Mouse (Mus musculus): Measurements from ENCODE around the gene Rgs10. TPM values are rescaled to one million over a fixed set of nuclear protein-coding genes. Genes with fewer than 3 reads are reported as not detected.
A peak's percentile ranks its signal among the peaks of the same experiment; 100 is the strongest.

Rgs10 gene
- polyA plus RNA-seq, 1 experiment from 2014 or later, result 24.0 TPM

DNA sequence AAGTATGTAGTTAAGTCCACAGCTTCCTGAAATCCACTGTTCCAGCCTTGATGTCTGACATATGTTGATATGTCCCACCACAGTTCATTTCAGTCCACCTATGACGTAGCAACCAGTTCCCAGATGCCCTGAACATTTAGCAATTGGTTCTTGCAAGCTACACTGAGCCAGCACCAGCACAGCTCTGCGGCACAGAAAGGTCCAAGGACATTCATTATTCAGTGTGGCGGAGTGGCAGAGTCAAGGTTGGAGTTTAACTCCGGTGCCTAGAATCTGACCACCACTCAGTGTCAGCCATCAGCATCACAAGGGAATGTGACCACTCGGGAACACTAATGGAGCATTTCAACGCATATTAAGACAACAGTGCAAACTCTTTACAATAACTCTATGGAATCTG lies 1.9 kb downstream of the Rgs10 start:
- 56% methylated on average over 6 of the region's 6 CpGs for WGBS

DNA sequence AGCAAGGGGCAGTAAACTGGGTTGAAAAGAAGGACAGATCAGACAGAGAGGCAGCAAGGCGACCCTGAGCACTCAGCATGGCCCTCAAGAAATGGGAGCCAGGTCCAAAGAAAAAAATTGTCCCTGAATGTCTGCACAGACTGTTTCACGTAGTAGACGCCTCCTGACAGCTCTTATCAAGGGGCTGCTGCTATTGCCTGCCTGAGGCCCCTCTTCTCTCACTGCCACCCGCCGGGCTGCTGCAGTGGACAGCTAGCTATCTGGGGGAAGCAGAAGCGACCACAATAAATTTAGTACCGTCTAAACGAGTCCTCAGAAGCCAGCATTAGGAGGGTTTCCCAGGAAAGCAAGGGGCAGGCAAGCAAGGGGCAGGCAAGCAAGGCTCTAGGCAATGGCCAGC lies 4.1 kb downstream of the Rgs10 start:
- Histone ChIP-seq H3K36me3 (ENCODE audit: control insufficient read depth, insufficient read depth, low read length) (no peaks in the 10 kb centered on the region), H3K4me2 (ENCODE audit: low read depth, low read length) (no peak overlapping the region), H3K4me1 (ENCODE audit: control insufficient read depth, insufficient read depth, low read length) (peaks cover 7% of the 10 kb centered on the region), H3K27me3 (ENCODE audit: control insufficient read depth, insufficient read depth, low read length) (peaks cover 27% of the 10 kb centered on the region), H3K9me3 (replicated peaks; ENCODE audit: control insufficient read depth, low read length) (no peaks in the 10 kb centered on the region), H3K27ac (ENCODE audit: low read length) (no peak overlapping the region), H3K4me3 (replicated peaks; ENCODE audit: low read length) (no peak overlapping the region), H3K9ac (ENCODE audit: low read length) (no peak overlapping the region)
- no peak for ATAC-seq (ENCODE audit: insufficient read depth, low FRiP score)
- WGBS, result 54% methylated on average over 8 of the region's 8 CpGs

More for the DNA sequence above, 1.9 kb downstream of the Rgs10 start:
- Histone ChIP-seq H3K4me2 (ENCODE audit: low read depth, low read length) (peak overlapping the region; percentile 99), H3K27me3 (ENCODE audit: control insufficient read depth, insufficient read depth, low read length) (peaks cover 40% of the 10 kb centered on the region), H3K36me3 (ENCODE audit: control insufficient read depth, insufficient read depth, low read length) (no peaks in the 10 kb centered on the region), H3K9ac (ENCODE audit: low read length) (no peak overlapping the region), H3K27ac (ENCODE audit: low read length) (no peak overlapping the region), H3K4me3 (replicated peaks; ENCODE audit: low read length) (peak overlapping the region; percentile 71), H3K9me3 (replicated peaks; ENCODE audit: control insufficient read depth, low read length) (no peaks in the 10 kb centered on the region), H3K4me1 (ENCODE audit: control insufficient read depth, insufficient read depth, low read length) (peaks cover 7% of the 10 kb centered on the region)
- no peak for ATAC-seq (ENCODE audit: insufficient read depth, low FRiP score)

GRCm38 (mm10) chr7:128412071-128412833 lies 6.3 kb downstream of the Rgs10 start:
- ATAC-seq (ENCODE audit: insufficient read depth, low FRiP score), result no peak
- no peak overlapping the region for H3K4me3 ChIP-seq (replicated peaks; ENCODE audit: low read length)
- H3K9ac ChIP-seq (ENCODE audit: low read length), result no peak overlapping the region; the same call in 1 of the 2 replicates
- no peak overlapping the region for H3K4me2 ChIP-seq (ENCODE audit: low read depth, low read length)
- whole genome bisulfite sequencing, result 70% methylated on average over 10 of the region's 10 CpGs
- H3K36me3 ChIP-seq (ENCODE audit: control insufficient read depth, insufficient read depth, low read length), result no peaks in the 10 kb centered on the region
- H3K4me1 ChIP-seq (ENCODE audit: control insufficient read depth, insufficient read depth, low read length), result peaks cover 4% of the 10 kb centered on the region
- H3K27me3 ChIP-seq (ENCODE audit: control insufficient read depth, insufficient read depth, low read length), result peaks cover 17% of the 10 kb centered on the region
- no peaks in the 10 kb centered on the region for H3K9me3 ChIP-seq (replicated peaks; ENCODE audit: control insufficient read depth, low read length)
- H3K27ac ChIP-seq (ENCODE audit: low read length), result no peak overlapping the region

GRCm38 (mm10) chr7:128410708-128411413 lies 7.7 kb downstream of the Rgs10 start:
- H3K4me2 ChIP-seq (ENCODE audit: low read depth, low read length), result no peak overlapping the region
- H3K4me1 ChIP-seq (ENCODE audit: control insufficient read depth, insufficient read depth, low read length), result no peaks in the 10 kb centered on the region
- no peak for ATAC-seq (ENCODE audit: insufficient read depth, low FRiP score)
- peaks cover 5% of the 10 kb centered on the region for H3K27me3 ChIP-seq (ENCODE audit: control insufficient read depth, insufficient read depth, low read length)
- no peak overlapping the region for H3K27ac ChIP-seq (ENCODE audit: low read length)
- no peak overlapping the region for H3K9ac ChIP-seq (ENCODE audit: low read length)
- no peak overlapping the region for H3K4me3 ChIP-seq (replicated peaks; ENCODE audit: low read length)
- WGBS, result 49% methylated on average over 11 of the region's 11 CpGs
- H3K36me3 ChIP-seq (ENCODE audit: control insufficient read depth, insufficient read depth, low read length), result no peaks in the 10 kb centered on the region
- no peaks in the 10 kb centered on the region for H3K9me3 ChIP-seq (replicated peaks; ENCODE audit: control insufficient read depth, low read length)

GRCm38 (mm10) chr7:128408265-128408664 lies 10.3 kb downstream of the Rgs10 start:
- H3K36me3 ChIP-seq (ENCODE audit: control insufficient read depth, insufficient read depth, low read length), result no peaks in the 10 kb centered on the region
- no peaks in the 10 kb centered on the region for H3K9me3 ChIP-seq (replicated peaks; ENCODE audit: control insufficient read depth, low read length)
- H3K27ac ChIP-seq (ENCODE audit: low read length), result no peak overlapping the region
- no peaks in the 10 kb centered on the region for H3K27me3 ChIP-seq (ENCODE audit: control insufficient read depth, insufficient read depth, low read length)
- WGBS, result 85% methylated on average over 5 of the region's 5 CpGs
- no peak overlapping the region for H3K4me3 ChIP-seq (replicated peaks; ENCODE audit: low read length)
- H3K4me1 ChIP-seq (ENCODE audit: control insufficient read depth, insufficient read depth, low read length), result peaks cover 7% of the 10 kb centered on the region
- H3K9ac ChIP-seq (ENCODE audit: low read length), result no peak overlapping the region
- no peak for ATAC-seq (ENCODE audit: insufficient read depth, low FRiP score)
- no peak overlapping the region for H3K4me2 ChIP-seq (ENCODE audit: low read depth, low read length)

DNA sequence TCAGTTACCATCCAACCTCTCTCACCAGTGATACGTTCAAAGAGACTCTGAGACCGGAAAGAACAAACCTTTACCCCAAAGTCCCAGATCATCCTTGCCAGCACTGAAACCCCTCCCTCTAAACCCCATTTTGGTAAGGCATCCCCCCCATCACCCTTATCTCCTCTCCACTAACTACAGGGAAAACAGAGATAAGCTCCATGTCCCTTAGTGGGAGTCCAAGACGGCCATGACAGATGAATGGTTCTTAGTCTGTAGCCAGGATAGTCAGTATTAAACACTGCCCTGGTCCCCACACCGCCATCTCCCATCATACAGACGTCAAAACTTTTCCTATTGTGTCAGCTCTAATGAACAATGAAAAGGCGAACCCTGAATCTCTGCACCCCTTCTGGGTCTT lies 14.6 kb downstream of the Rgs10 start:
- no peak overlapping the region for H3K4me3 ChIP-seq (replicated peaks; ENCODE audit: low read length)
- no peak overlapping the region for H3K4me2 ChIP-seq (ENCODE audit: low read depth, low read length)
- peaks cover 14% of the 10 kb centered on the region for H3K4me1 ChIP-seq (ENCODE audit: control insufficient read depth, insufficient read depth, low read length)
- no peaks in the 10 kb centered on the region for H3K9me3 ChIP-seq (replicated peaks; ENCODE audit: control insufficient read depth, low read length)
- H3K36me3 ChIP-seq (ENCODE audit: control insufficient read depth, insufficient read depth, low read length), result peaks cover 6% of the 10 kb centered on the region; the same call in 1 of the 2 replicates
- no peak overlapping the region for H3K9ac ChIP-seq (ENCODE audit: low read length)
- H3K27me3 ChIP-seq (ENCODE audit: control insufficient read depth, insufficient read depth, low read length), result no peaks in the 10 kb centered on the region
- H3K27ac ChIP-seq (ENCODE audit: low read length), result no peak overlapping the region
- no peak for ATAC-seq (ENCODE audit: insufficient read depth, low FRiP score)
- 61% methylated on average over 6 of the region's 6 CpGs for WGBS

DNA sequence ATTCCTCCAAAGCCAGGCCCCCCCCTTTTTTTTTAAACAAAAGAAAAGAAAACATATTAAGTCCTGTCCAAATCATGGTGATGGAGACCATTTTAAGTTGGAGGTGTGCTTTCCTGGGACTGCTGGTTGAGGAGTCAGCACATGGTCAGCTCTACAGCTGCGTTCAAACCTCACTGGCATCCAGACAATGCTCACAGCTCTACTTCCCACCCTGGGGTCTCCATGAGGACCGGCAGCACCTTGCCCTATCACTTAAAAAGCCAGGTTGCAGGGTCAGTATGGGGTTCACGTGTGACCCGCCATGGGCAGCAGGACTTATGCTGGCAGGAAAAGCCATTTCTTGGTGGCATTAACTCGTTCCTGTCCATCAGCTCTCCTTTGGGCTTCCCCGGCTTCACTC lies 15.0 kb downstream of the Rgs10 start:
- Histone ChIP-seq H3K4me2 (ENCODE audit: low read depth, low read length) (0 out of 2 replicates have a peak overlapping the region, but pooled peaks have one; percentile 9), H3K27me3 (ENCODE audit: control insufficient read depth, insufficient read depth, low read length) (no peaks in the 10 kb centered on the region), H3K4me3 (replicated peaks; ENCODE audit: low read length) (no peak overlapping the region), H3K36me3 (ENCODE audit: control insufficient read depth, insufficient read depth, low read length) (peaks cover 6% of the 10 kb centered on the region; the same call in 1 of the 2 replicates), H3K4me1 (ENCODE audit: control insufficient read depth, insufficient read depth, low read length) (peaks cover 14% of the 10 kb centered on the region), H3K9ac (ENCODE audit: low read length) (no peak overlapping the region), H3K9me3 (replicated peaks; ENCODE audit: control insufficient read depth, low read length) (no peaks in the 10 kb centered on the region), H3K27ac (ENCODE audit: low read length) (no peak overlapping the region)
- WGBS, result 28% methylated on average over 6 of the region's 6 CpGs
- ATAC-seq (ENCODE audit: insufficient read depth, low FRiP score), result no peak

DNA sequence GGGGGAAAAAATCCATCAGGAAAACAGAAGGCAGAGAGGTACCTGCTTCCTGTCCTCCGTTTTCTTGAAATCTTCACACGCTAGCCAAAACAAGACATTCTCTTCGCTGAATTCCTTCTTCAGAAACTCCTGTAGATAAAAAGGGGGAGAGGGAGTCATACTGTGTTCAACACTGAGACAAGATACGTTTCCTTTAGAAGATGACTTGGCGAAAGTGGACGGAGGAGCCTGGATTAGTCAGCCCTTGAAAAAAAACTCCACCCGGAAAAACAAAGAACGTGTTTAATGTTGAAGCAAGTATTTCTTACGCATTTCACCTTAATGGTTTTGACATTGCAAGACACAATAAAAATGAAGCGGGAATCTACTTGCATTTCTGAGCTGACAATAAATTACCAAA lies 15.4 kb downstream of the Rgs10 start:
- Histone ChIP-seq H3K4me3 (replicated peaks; ENCODE audit: low read length) (no peak overlapping the region), H3K27ac (ENCODE audit: low read length) (no peak overlapping the region), H3K36me3 (ENCODE audit: control insufficient read depth, insufficient read depth, low read length) (peaks cover 6% of the 10 kb centered on the region; the same call in 1 of the 2 replicates), H3K9me3 (replicated peaks; ENCODE audit: control insufficient read depth, low read length) (no peaks in the 10 kb centered on the region), H3K4me1 (ENCODE audit: control insufficient read depth, insufficient read depth, low read length) (peaks cover 14% of the 10 kb centered on the region), H3K27me3 (ENCODE audit: control insufficient read depth, insufficient read depth, low read length) (no peaks in the 10 kb centered on the region), H3K4me2 (ENCODE audit: low read depth, low read length) (0 out of 2 replicates have a peak overlapping the region, but pooled peaks have one; percentile 9), H3K9ac (ENCODE audit: low read length) (no peak overlapping the region)
- ATAC-seq (ENCODE audit: insufficient read depth, low FRiP score), result no peak
- WGBS, result 23% methylated on average over 10 of the region's 10 CpGs

DNA sequence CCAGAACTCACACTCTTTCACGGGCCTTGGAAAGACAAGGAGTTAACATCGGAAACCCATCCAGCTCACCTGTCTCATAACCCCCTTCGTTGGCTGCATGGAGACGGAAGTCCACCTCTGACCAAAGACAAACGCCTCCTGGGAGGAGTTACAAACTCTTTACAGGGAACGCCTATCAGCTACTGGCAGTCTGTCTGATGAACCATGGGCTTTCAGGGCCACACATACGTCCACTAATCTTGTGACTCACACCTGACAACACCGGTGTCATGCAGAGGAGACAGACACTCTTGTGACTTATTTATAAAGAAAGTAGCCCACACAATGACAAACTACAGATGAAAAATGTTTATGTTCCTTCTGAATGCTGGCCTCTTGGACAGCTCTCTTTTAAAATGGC lies 16.0 kb downstream of the Rgs10 start:
- no peak overlapping the region for H3K27ac ChIP-seq (ENCODE audit: low read length)
- H3K27me3 ChIP-seq (ENCODE audit: control insufficient read depth, insufficient read depth, low read length), result no peaks in the 10 kb centered on the region
- H3K4me3 ChIP-seq (replicated peaks; ENCODE audit: low read length), result no peak overlapping the region
- H3K9ac ChIP-seq (ENCODE audit: low read length), result no peak overlapping the region
- H3K4me2 ChIP-seq (ENCODE audit: low read depth, low read length), result no peak overlapping the region
- 68% methylated on average over 8 of the region's 8 CpGs for WGBS
- H3K4me1 ChIP-seq (ENCODE audit: control insufficient read depth, insufficient read depth, low read length), result peaks cover 14% of the 10 kb centered on the region
- peaks cover 6% of the 10 kb centered on the region; the same call in 1 of the 2 replicates for H3K36me3 ChIP-seq (ENCODE audit: control insufficient read depth, insufficient read depth, low read length)
- no peak for ATAC-seq (ENCODE audit: insufficient read depth, low FRiP score)
- H3K9me3 ChIP-seq (replicated peaks; ENCODE audit: control insufficient read depth, low read length), result no peaks in the 10 kb centered on the region

Data from stomach, embryonic 16.5 days (tissue).